Mouse (Mus musculus): ENCODE measurements around the gene Fam8a1. TPM values are rescaled to one million over a fixed set of nuclear protein-coding genes. Genes with fewer than 3 reads are reported as not detected.

The Fam8a1 gene
- total and polyA plus RNA-seq, 2 experiments from 2014 or later = 18.8 to 73.8 TPM

GRCm38 (mm10) chr13:46651853-46652252 is 17.5 kb upstream of the Fam8a1 start:
- H3K36me3 ChIP-seq (ENCODE audit: insufficient read depth) = no peaks in the 10 kb centered on the region
- H3K4me1 ChIP-seq (ENCODE audit: insufficient read depth) = no peaks in the 10 kb centered on the region
- H3K27ac ChIP-seq (ENCODE audit: low read depth, low read length) = no peak overlapping the region
- no peak for DNase-seq
- no peak for ATAC-seq
- WGBS = 88% methylated on average over 7 of the region's 7 CpGs
- H3K4me2 ChIP-seq (ENCODE audit: low read depth) = no peak overlapping the region
- H3K4me3 ChIP-seq (ENCODE audit: low read depth, low read length) = no peak overlapping the region
- H3K9ac ChIP-seq = no peak overlapping the region
- H3K9me3 ChIP-seq (ENCODE audit: low read length) = no peaks in the 10 kb centered on the region
- TF ChIP-seq CTCF (IDR thresholded peaks at IDR 0.05; ENCODE audit: low read depth) = no peak
- no peaks in the 10 kb centered on the region for H3K27me3 ChIP-seq (ENCODE audit: insufficient read depth, low read length)

- Histone ChIP-seq H3K27me3 (ENCODE audit: insufficient read depth, low read length) (no peaks in the 10 kb centered on the region), H3K4me2 (ENCODE audit: low read depth) (no peak overlapping the region), H3K4me3 (ENCODE audit: low read depth, low read length) (no peak overlapping the region), H3K9me3 (ENCODE audit: low read length) (no peaks in the 10 kb centered on the region), H3K36me3 (ENCODE audit: insufficient read depth) (no peaks in the 10 kb centered on the region), H3K9ac (no peak overlapping the region), H3K4me1 (ENCODE audit: insufficient read depth) (no peaks in the 10 kb centered on the region), H3K27ac (ENCODE audit: low read depth, low read length) (no peak overlapping the region)
- 80% methylated on average over 7 of the region's 7 CpGs for WGBS
- TF ChIP-seq CTCF (IDR thresholded peaks at IDR 0.05; ENCODE audit: low read depth) = no peak
- ATAC-seq (no peak), DNase-seq (no peak)
Observed at GRCm38 (mm10) chr13:46652671-46653070, 16.7 kb upstream of the Fam8a1 start.

- DNase-seq (no peak), ATAC-seq (no peak)
- no peaks in the 10 kb centered on the region for H3K9me3 ChIP-seq (ENCODE audit: low read length)
- no peak overlapping the region for H3K4me2 ChIP-seq (ENCODE audit: low read depth)
- no peaks in the 10 kb centered on the region for H3K36me3 ChIP-seq (ENCODE audit: insufficient read depth)
- H3K27ac ChIP-seq (ENCODE audit: low read depth, low read length) = no peak overlapping the region
- H3K27me3 ChIP-seq (ENCODE audit: insufficient read depth, low read length) = no peaks in the 10 kb centered on the region
- H3K9ac ChIP-seq = no peak overlapping the region
- H3K4me3 ChIP-seq (ENCODE audit: low read depth, low read length) = no peak overlapping the region
- no peaks in the 10 kb centered on the region for H3K4me1 ChIP-seq (ENCODE audit: insufficient read depth)
- TF ChIP-seq CTCF (IDR thresholded peaks at IDR 0.05; ENCODE audit: low read depth) = no peak
- WGBS = 54% methylated on average over 4 of the region's 4 CpGs
Observed at GRCm38 (mm10) chr13:46653671-46654070, 15.7 kb upstream of the Fam8a1 start.

- H3K4me2 ChIP-seq (ENCODE audit: low read depth) = no peak overlapping the region
- DNase-seq = peak; percentile 72
- H3K36me3 ChIP-seq (ENCODE audit: insufficient read depth) = no peaks in the 10 kb centered on the region
- no peaks in the 10 kb centered on the region for H3K9me3 ChIP-seq (ENCODE audit: low read length)
- WGBS = 34% methylated on average over 5 of the region's 5 CpGs
- no peaks in the 10 kb centered on the region for H3K27me3 ChIP-seq (ENCODE audit: insufficient read depth, low read length)
- no peak overlapping the region for H3K4me3 ChIP-seq (ENCODE audit: low read depth, low read length)
- H3K9ac ChIP-seq = no peak overlapping the region
- no peak overlapping the region for H3K27ac ChIP-seq (ENCODE audit: low read depth, low read length)
- no peak for TF ChIP-seq CTCF (IDR thresholded peaks at IDR 0.05; ENCODE audit: low read depth)
- peak; percentile 61 for ATAC-seq
- no peaks in the 10 kb centered on the region for H3K4me1 ChIP-seq (ENCODE audit: insufficient read depth)
Observed at GRCm38 (mm10) chr13:46654566-46654965, 14.8 kb upstream of the Fam8a1 start.

- no peak overlapping the region for H3K9ac ChIP-seq
- 89% methylated on average over 5 of the region's 5 CpGs for WGBS
- no peak for ATAC-seq
- H3K4me2 ChIP-seq (ENCODE audit: low read depth) = no peak overlapping the region
- H3K36me3 ChIP-seq (ENCODE audit: insufficient read depth) = no peaks in the 10 kb centered on the region
- no peaks in the 10 kb centered on the region for H3K9me3 ChIP-seq (ENCODE audit: low read length)
- no peaks in the 10 kb centered on the region for H3K4me1 ChIP-seq (ENCODE audit: insufficient read depth)
- H3K27me3 ChIP-seq (ENCODE audit: insufficient read depth, low read length) = no peaks in the 10 kb centered on the region
- peak; percentile 24; the same call in 1 of the 2 replicates for TF ChIP-seq CTCF (IDR thresholded peaks at IDR 0.05; ENCODE audit: low read depth)
- no peak overlapping the region for H3K4me3 ChIP-seq (ENCODE audit: low read depth, low read length)
- H3K27ac ChIP-seq (ENCODE audit: low read depth, low read length) = no peak overlapping the region
- no peak for DNase-seq
Observed at GRCm38 (mm10) chr13:46659211-46659610, 10.1 kb upstream of the Fam8a1 start.

- WGBS = 30% methylated on average over 4 of the region's 4 CpGs
- peak; percentile 71 for ATAC-seq
- peak; percentile 84 for TF ChIP-seq CTCF (IDR thresholded peaks at IDR 0.05; ENCODE audit: low read depth)
Observed at GRCm38 (mm10) chr13:46663461-46663964, 5.8 kb upstream of the Fam8a1 start.

GRCm38 (mm10) chr13:46669620-46670271 is 424 bp downstream of the Fam8a1 start:
- ATAC-seq (peak; percentile 66), DNase-seq (no peak)
- peak overlapping the region; percentile 90 for H3K27ac ChIP-seq (ENCODE audit: low read depth, low read length)
- WGBS = 3% methylated on average over 66 of the region's 96 CpGs
- peak; percentile 14; the same call in 1 of the 2 replicates for TF ChIP-seq CTCF (IDR thresholded peaks at IDR 0.05; ENCODE audit: low read depth)
- no peaks in the 10 kb centered on the region for H3K27me3 ChIP-seq (ENCODE audit: insufficient read depth, low read length)
- no peaks in the 10 kb centered on the region for H3K9me3 ChIP-seq (ENCODE audit: low read length)
- peak overlapping the region; percentile 75 for H3K4me2 ChIP-seq (ENCODE audit: low read depth)
- H3K36me3 ChIP-seq (ENCODE audit: insufficient read depth) = peaks cover 20% of the 10 kb centered on the region
- H3K4me3 ChIP-seq (ENCODE audit: low read depth, low read length) = peak overlapping the region; percentile 86
- peaks cover 13% of the 10 kb centered on the region for H3K4me1 ChIP-seq (ENCODE audit: insufficient read depth)
- peak overlapping the region; percentile 84 for H3K9ac ChIP-seq

More at GRCm38 (mm10) chr13:46663461-46663964, 5.8 kb upstream of the Fam8a1 start:
- Histone ChIP-seq H3K9me3 (ENCODE audit: low read length) (no peaks in the 10 kb centered on the region), H3K27me3 (ENCODE audit: insufficient read depth, low read length) (no peaks in the 10 kb centered on the region), H3K4me2 (ENCODE audit: low read depth) (no peak overlapping the region), H3K9ac (no peak overlapping the region), H3K36me3 (ENCODE audit: insufficient read depth) (no peaks in the 10 kb centered on the region), H3K4me1 (ENCODE audit: insufficient read depth) (no peaks in the 10 kb centered on the region), H3K27ac (ENCODE audit: low read depth, low read length) (no peak overlapping the region), H3K4me3 (ENCODE audit: low read depth, low read length) (no peak overlapping the region)
- peak; percentile 81 for DNase-seq

Measured in forebrain, postnatal 0 days (tissue).